Mouse (Mus musculus) WW6 (cell line): ENCODE data around the gene Akap14.

ENCODE experiments used
- DNase-seq: peaks from one replicate; pipeline ENCODE4 v3.0.0-alpha.2; 2013; ENCODE audit warnings: low read depth, low spot score

Gene Akap14

GRCm38 (mm10) chrX:37103826-37104225, 64.8 kb downstream of the Akap14 start:
- DNase-seq = no peak
